Mouse (Mus musculus): ENCODE measurements around the gene Bicral. TPM values are rescaled to one million over a fixed set of nuclear protein-coding genes. Genes with fewer than 3 reads are reported as not detected.

Bicral gene
- total RNA-seq, 2 experiments from 2014 or later: 61.5 to 65.7 TPM

DNA sequence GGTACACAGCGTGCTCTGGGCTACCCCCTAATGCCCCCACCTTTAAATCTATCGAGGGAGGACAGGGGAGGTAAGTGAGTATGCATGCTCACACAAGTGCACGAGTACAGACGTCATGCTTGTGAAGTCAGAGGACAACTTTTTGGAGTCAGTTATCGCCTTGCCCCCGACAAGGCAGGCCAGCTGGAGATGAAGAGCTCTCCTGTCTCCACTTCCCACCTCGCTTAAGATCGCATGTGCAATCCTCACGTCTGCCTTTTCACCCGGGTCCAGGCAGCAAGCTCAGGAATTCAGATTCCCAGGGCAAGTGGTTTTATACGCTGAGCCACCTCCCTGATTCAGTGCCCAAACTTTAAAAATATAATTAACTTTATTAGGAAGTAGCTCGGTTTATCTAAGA, 13.0 kb downstream of the Bicral start:
- no peak for DNase-seq (ENCODE audit: low spot score in 2 of 2)

DNA sequence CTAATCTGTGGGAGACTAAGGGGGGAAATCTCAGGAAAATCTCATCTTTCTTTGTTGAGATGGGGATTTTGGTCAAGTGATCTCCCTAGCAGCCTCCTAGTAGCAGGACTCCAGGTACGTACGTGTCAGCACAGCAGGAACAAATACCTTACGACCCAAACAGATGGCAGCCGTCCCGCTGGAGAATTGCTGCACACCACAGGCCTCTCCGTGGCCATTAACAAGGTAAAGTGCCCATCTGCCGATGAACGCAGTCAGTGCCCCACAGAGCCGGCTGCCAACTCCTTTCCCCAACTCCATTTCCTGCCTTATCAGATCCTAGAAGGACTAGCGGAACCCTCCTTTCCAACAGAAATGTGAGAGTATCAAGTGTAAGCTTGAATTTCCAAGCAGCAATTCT, 13.5 kb downstream of the Bicral start:
- DNase-seq (ENCODE audit: low spot score in 2 of 2): no peak

DNA sequence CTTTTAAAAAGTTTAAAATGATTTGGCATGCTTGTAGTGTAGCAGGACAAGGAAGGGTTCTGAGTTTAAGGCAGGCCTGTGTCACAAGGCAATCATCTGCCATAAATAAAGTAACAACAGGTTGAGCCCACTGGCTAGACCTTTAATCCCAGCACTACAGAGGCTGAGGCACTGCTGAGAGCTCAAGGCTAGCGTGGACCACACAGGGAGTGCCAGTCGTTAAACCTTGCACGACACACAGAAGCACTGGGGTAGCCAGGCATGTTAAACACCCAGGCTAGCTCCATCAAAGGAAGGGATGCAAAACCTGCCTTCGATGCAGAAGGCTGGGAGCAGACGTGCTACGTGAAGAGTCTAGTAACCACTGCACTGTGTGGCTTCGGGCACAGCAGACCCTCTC, 14.6 kb downstream of the Bicral start:
- no peak for DNase-seq (ENCODE audit: low spot score in 2 of 2)

DNA sequence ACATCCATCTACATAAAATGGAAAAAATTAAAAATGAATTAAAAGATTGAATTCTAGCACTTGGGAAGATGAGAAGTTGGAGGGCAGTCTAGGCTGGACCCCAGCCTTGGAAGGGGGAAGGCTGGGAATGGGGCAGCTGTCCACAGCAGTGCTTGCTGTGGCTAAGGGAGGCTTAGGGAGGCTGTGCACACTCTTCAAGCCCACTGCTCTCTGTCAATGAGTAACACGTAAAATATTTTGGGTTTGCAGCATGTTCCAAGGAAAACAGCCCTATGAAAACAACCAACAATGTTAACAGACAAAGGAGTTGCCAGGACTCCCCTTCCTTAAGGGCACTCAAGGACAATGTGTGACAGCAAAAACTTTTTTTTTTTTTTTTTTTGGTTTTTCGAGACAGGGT, 15.3 kb downstream of the Bicral start:
- DNase-seq (ENCODE audit: low spot score in 2 of 2): no peak

DNA sequence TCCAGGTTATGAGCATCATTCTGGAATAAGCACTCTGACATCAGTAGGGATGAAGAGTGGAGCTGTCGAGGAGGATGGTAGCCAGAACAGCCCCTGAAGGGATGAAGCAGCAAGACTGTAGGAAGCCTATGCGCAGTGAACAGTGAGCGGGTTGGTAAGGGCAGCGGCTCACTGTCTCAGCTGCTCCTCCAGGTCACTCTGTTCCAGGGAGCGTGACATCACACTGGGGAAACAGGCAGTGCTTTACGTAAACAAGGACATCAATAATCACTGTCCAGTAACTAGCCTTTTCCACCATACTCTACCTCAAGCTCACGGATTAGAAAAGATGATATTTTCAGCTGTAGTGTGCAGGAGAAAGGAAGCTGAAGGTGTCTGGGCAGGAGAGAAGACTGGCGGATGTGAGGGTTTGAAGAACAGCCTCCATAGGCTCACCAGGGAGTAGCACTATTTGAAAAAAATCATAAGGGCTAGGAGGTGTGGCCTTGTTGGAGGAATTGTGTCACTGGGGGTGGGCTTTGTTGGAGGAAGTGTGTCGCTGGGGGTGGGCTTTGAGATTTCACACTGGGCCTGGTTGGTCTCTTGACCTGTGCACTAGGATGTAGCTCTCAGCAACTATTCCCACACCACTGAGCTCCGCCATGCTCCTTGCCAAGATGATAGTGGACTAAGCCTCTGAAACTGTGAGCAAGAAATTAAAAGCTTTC, 17.8 kb downstream of the Bicral start:
- no peak for DNase-seq (ENCODE audit: low spot score in 2 of 2)

DNA sequence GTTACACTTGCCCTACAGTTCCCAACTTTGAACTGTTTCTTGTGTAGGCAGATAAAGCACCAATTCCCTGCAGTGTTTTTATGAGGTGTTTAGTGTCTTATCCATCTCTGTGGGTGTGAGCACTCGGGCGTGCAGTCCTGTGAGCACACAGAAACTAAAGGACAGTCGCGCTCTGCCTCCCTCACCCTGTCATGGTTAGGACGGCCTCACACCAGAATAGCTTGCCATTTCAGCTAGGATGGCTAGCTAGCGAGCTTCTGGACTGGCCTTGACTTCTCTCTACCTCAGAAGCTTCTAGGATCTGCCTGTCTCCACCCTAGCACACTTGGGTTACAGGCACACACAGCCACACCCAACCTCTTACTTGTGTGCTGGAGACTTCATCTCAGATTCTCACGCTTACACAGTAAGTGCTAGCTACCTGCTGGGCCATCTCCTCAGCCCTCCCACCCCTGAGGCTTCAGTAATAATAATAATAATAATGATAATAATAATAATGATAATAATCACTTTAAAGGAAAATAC, 19.8 kb downstream of the Bicral start:
- DNase-seq (ENCODE audit: low spot score in 2 of 2): no peak

- no peak for DNase-seq (ENCODE audit: low spot score in 2 of 2)
These were observed 20.4 kb downstream of the Bicral start for GRCm38 (mm10) chr17:46837897-46838296.

- no peak for DNase-seq (ENCODE audit: low spot score in 2 of 2)
These were observed 23.1 kb downstream of the Bicral start for GRCm38 (mm10) chr17:46835093-46835715.

DNA sequence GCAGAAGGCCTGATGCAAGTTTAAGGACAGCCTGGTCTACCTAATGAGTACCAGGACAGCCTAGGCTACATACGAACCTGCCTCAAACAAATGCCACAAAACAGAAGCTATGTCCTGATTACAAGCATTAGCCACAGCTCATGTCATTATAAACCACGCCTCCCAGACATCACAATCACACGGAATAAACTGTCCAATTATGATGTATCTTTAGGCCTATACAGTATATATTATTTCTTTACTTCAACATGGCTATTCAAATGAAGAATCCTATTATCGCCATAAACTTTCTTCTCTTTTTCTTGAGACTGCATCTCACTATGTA, 25.3 kb downstream of the Bicral start:
- no peak for DNase-seq (ENCODE audit: low spot score in 2 of 2)

GRCm38 (mm10) chr17:46832101-46832980, 25.9 kb downstream of the Bicral start:
- DNase-seq (ENCODE audit: low spot score in 2 of 2): no peak

GRCm38 (mm10) chr17:46829856-46830535, 28.3 kb downstream of the Bicral start:
- DNase-seq (ENCODE audit: low spot score in 2 of 2): no peak

GRCm38 (mm10) chr17:46828935-46829334, 29.3 kb downstream of the Bicral start:
- DNase-seq (ENCODE audit: low spot score in 2 of 2): no peak

GRCm38 (mm10) chr17:46823091-46823490, 35.2 kb downstream of the Bicral start:
- no peak for DNase-seq (ENCODE audit: low spot score in 2 of 2)

- no peak for DNase-seq (ENCODE audit: low spot score in 2 of 2)
These were observed 37.7 kb downstream of the Bicral start for GRCm38 (mm10) chr17:46820628-46821027.

DNA sequence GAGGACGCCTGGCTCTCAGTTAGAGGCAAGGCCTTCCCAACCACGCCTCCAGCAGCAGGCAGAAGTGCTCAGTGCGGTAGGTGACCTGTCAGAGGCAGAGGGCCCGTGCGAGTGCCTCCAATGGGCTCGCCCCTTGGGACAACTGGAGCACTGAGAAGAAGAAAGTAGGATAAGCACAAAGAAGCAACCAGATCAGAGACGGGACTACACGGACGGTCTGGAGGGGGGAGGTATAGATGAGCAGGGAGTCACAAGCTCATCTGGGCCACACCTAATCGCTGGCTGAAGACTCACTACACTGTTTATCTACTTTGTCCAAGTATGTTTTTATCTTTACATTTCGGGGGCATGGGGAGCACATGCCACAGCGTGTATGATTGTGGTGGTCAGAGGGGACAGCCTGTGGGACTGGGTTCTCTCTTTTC, 40.5 kb downstream of the Bicral start:
- DNase-seq (ENCODE audit: low spot score in 2 of 2): no peak

GRCm38 (mm10) chr17:46816306-46816705, 42.0 kb downstream of the Bicral start:
- DNase-seq (ENCODE audit: low spot score in 2 of 2): no peak

GRCm38 (mm10) chr17:46814497-46814896, 43.8 kb downstream of the Bicral start:
- no peak for DNase-seq (ENCODE audit: low spot score in 2 of 2)

- no peak for DNase-seq (ENCODE audit: low spot score in 2 of 2)
These were observed 44.6 kb downstream of the Bicral start for GRCm38 (mm10) chr17:46813637-46814036.

- no peak for DNase-seq (ENCODE audit: low spot score in 2 of 2)
These were observed 45.8 kb downstream of the Bicral start for GRCm38 (mm10) chr17:46812442-46812841.

- DNase-seq (ENCODE audit: low spot score in 2 of 2): no peak
These were observed 47.6 kb downstream of the Bicral start for GRCm38 (mm10) chr17:46810672-46811071.

DNA sequence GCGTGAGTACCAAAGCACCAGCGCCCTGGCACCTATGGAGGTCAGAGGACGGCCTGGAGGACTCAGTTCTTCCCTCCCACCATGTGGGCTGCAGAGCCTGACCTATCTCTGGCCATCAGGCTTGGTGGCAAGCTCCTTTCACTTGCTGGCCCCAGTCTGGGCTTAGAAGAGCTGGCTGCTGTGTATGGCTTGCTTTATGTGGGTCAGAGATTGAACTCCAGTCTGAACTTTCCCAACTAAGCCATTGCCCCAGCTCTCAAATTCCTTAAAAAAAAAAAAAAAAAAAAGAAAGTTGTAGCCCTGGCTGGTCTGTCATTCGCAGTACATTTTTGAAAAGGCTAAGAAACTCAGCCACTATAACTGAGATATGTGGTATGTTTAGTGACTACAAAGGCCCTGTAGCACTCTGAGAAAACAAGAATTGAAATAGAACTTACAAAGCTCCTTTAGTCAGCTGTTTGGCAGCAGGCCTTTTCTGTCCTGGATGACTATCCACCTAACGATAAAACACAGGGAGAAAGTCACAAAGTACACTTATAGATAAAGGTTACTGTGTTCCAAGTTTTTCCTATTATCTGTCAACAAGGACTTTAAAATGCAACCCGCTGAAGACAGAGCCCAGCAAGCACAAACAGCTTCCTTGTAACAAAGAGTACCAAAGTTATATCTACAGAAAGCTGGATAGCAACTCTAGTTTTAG, 49.0 kb downstream of the Bicral start:
- no peak for DNase-seq (ENCODE audit: low spot score in 2 of 2)
